Mouse (Mus musculus) c-Kit-positive CD71-positive TER-119-negative erythroid progenitor cells, embryonic 14.5 days (primary cell): Measurements from ENCODE around the gene Mfsd6l.

Source experiments
- DNase-seq: peaks from one replicate; pipeline ENCODE4 v3.0.0-alpha.2; 2013; ENCODE audit warnings: low read depth

Gene Mfsd6l

GRCm38 (mm10) chr11:68602200-68602931 is 46.4 kb downstream of the Mfsd6l start:
- DNase-seq: no peak

- no peak for DNase-seq
Observed at GRCm38 (mm10) chr11:68607046-68607445, 51.1 kb downstream of the Mfsd6l start.
